Mouse (Mus musculus): ENCODE measurements around the gene Shc2. TPM values are rescaled to one million over a fixed set of nuclear protein-coding genes. Genes with fewer than 3 reads are reported as not detected.

The Shc2 gene
- polyA plus RNA-seq, 1 experiment from 2014 or later: 28.9 TPM

DNA sequence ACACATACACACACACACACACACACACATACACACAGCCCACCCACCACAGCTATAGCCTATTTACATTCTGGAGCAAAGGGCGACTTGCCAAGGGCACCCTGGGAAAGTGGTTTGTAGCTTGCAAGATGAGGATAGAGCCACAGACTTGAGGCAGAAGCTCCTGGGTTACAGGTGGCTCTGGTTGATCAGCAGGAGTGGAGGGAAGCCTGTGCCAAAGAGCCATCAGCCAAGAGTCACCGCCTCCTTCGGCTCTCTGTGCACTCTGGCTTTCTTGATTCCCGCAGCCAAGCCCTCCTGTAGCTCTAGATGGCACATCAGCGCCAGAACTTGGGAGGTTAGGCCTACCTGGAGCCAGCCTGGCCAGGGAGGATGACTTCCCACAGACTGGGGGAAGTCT lies 26.4 kb downstream of the Shc2 start:
- H3K27ac ChIP-seq (replicated peaks): no peak overlapping the region
- no peaks in the 10 kb centered on the region for H3K9me3 ChIP-seq (replicated peaks)
- ATAC-seq (ENCODE audit: low FRiP score): no peak
- H3K4me2 ChIP-seq: no peak overlapping the region
- H3K9ac ChIP-seq (replicated peaks): no peak overlapping the region
- H3K27me3 ChIP-seq (replicated peaks): peaks cover 19% of the 10 kb centered on the region
- no peaks in the 10 kb centered on the region for H3K36me3 ChIP-seq
- H3K4me1 ChIP-seq: peaks cover 35% of the 10 kb centered on the region
- H3K4me3 ChIP-seq (replicated peaks): no peak overlapping the region
- 19% methylated on average over 5 of the region's 5 CpGs for WGBS

DNA sequence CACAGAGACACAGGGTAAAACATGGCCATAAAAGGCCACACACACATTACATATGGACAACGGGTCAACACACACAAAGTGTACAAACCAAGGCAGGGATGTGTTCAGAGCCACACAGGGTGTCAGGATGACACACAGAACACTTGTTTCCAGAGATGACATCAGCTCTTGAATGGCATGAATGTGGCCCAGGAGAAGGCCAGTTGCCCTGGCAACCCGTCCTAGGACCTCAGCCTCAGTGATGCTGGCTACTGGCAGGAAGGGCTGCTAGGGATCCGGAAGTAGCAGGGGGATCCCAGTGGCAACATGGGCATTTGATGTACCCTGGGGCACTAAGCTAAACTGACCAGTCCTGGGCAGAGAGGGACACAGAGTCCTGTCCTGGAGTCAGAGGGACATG lies 28.4 kb downstream of the Shc2 start:
- H3K9ac ChIP-seq (replicated peaks): no peak overlapping the region
- no peak for ATAC-seq (ENCODE audit: low FRiP score)
- H3K4me3 ChIP-seq (replicated peaks): no peak overlapping the region
- no peak overlapping the region for H3K4me2 ChIP-seq
- H3K36me3 ChIP-seq: no peaks in the 10 kb centered on the region
- H3K9me3 ChIP-seq (replicated peaks): no peaks in the 10 kb centered on the region
- WGBS: 80% methylated on average over 3 of the region's 3 CpGs
- H3K27ac ChIP-seq (replicated peaks): no peak overlapping the region
- peaks cover 19% of the 10 kb centered on the region for H3K27me3 ChIP-seq (replicated peaks)
- H3K4me1 ChIP-seq: peaks cover 34% of the 10 kb centered on the region

DNA sequence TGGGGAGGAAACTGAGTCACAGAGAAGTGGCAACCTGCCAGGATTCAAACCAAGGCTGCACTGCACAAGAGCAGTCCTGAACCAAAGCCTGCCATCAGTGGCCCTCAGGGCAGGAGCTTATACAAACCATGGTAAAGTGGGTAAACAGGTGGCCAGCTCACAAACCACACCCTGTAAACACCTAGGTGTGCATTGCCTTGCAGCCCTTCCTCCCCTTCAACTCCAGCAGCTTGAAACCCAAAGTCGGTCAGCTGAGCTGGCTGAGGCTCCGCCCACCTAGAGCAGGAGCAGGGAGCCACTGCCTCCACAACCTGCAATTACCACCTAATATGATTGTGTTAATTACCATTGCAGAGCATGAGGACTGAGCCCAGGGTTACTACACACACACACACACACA lies 29.8 kb downstream of the Shc2 start:
- Histone ChIP-seq H3K4me3 (replicated peaks) (no peak overlapping the region), H3K27ac (replicated peaks) (no peak overlapping the region), H3K27me3 (replicated peaks) (peaks cover 11% of the 10 kb centered on the region), H3K4me1 (peaks cover 22% of the 10 kb centered on the region), H3K4me2 (no peak overlapping the region), H3K9ac (replicated peaks) (no peak overlapping the region), H3K9me3 (replicated peaks) (no peaks in the 10 kb centered on the region), H3K36me3 (no peaks in the 10 kb centered on the region)
- 33% methylated on average over 2 of the region's 2 CpGs for WGBS
- ATAC-seq (ENCODE audit: low FRiP score): no peak

DNA sequence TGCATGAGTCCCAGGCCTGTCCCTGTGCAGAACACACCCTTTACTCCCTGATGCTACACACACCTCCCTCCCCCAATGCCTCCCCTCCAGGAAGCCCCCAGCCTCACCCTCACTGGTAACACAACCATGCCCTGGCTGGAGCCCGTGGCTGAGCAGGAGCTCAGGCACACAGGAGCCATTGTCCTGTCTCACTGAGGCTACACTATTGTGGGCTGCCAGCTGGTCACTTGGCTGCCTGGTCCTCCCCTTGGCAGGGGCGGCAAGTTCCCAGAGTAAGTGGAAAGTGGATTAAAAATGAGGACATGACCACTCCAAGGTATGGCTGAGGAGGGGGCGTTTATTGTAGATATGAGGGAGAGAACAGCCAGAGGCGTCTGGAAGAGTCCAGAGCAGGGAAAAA lies 31.2 kb downstream of the Shc2 start:
- Histone ChIP-seq H3K4me2 (no peak overlapping the region), H3K27me3 (replicated peaks) (no peaks in the 10 kb centered on the region; the same call in 1 of the 2 replicates), H3K4me1 (peaks cover 9% of the 10 kb centered on the region; the same call in 1 of the 2 replicates), H3K4me3 (replicated peaks) (no peak overlapping the region), H3K9me3 (replicated peaks) (no peaks in the 10 kb centered on the region), H3K36me3 (no peaks in the 10 kb centered on the region), H3K27ac (replicated peaks) (no peak overlapping the region), H3K9ac (replicated peaks) (no peak overlapping the region)
- 0 out of 2 replicates have a peak, but pooled peaks have one; percentile 33 for ATAC-seq (ENCODE audit: low FRiP score)
- WGBS: 70% methylated on average over 4 of the region's 4 CpGs

DNA sequence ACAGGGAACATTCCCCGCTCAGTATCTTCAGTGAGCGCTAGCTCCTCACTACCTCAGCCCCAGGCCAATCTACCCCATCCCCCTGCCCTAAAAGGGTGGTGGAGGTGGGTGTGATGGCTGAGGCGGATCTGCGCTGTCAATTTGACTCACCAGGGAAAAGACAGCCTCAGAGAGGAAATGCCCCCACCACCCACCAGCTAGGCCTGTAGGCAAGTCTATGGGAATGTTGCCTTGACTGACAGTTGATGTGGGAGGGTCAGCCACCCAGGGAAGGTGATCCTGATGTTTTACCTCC lies 39.8 kb downstream of the Shc2 start:
- ATAC-seq (ENCODE audit: low FRiP score): no peak
- Histone ChIP-seq H3K4me2 (no peak overlapping the region), H3K4me1 (0 out of 2 replicates have a peak, but pooled peaks cover 2% of the 10 kb centered on the region), H3K27ac (replicated peaks) (no peak overlapping the region), H3K9ac (replicated peaks) (no peak overlapping the region), H3K36me3 (no peaks in the 10 kb centered on the region), H3K4me3 (replicated peaks) (no peak overlapping the region), H3K9me3 (replicated peaks) (no peaks in the 10 kb centered on the region), H3K27me3 (replicated peaks) (peaks cover 21% of the 10 kb centered on the region; the same call in 1 of the 2 replicates)
- WGBS: 72% methylated on average over 4 of the region's 4 CpGs

DNA sequence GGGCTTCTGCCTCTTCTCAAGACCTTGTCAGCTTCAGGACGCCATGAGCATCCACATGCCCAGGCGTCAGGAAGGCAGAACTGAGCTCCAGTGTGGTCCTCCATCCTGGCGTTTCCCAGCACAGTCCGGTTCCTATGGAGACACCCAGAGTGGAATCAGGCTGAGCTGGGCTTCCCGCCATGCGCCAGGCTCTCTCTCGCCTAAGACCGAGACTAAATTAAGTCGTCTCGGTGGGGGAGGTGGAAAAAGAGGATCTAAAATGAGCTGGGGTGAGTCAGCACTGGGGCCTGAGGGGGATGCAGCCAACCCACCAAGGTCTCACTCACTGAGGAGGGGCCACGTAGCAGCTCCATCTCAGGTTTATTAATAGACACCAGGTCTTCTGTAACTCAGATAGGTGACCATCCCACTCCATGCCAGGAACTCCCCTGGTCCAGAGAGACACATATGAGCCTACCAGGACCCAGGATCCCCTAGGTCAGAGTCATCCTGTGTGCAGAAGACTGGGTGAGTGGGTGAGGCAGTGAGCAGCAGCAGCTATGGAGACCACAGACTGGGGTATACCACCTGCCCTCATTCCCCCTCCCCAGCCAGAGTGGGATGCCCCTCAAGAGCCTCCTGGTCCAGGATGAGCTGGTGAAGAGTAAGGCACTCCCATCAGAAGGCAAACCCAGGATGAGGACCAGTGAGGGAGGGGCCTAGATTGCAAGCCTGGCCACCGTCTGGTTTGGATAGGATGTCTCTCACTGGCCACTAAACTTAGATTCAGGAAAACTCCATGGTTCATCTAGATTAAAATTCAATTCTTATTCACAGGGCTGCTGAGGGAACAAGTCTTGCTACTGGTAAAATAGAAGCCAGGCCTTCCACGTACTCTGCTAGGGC lies 40.4 kb downstream of the Shc2 start:
- Histone ChIP-seq H3K27me3 (replicated peaks) (peaks cover 21% of the 10 kb centered on the region; the same call in 1 of the 2 replicates), H3K27ac (replicated peaks) (no peak overlapping the region), H3K9me3 (replicated peaks) (no peaks in the 10 kb centered on the region), H3K36me3 (no peaks in the 10 kb centered on the region), H3K4me3 (replicated peaks) (no peak overlapping the region), H3K4me1 (0 out of 2 replicates have a peak, but pooled peaks cover 2% of the 10 kb centered on the region), H3K9ac (replicated peaks) (no peak overlapping the region), H3K4me2 (no peak overlapping the region)
- 40% methylated on average over 13 of the region's 13 CpGs for WGBS
- ATAC-seq (ENCODE audit: low FRiP score): no peak

DNA sequence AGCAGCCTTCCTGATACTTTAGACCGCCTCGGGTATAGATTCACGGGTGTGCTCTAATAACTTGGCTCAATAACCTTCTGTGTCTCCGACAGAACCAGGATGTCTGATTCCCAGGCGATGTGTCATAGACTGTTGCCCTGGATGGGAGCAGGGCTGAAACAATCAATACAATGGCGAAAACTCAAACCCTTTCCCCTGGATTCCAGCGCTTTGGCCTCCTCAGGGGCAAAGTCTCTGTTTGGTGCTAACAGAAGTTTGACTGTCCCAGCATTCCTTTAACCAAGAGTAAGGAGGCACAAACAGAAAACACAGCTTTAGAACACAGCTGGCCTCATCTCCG lies 42.2 kb downstream of the Shc2 start:
- no peak overlapping the region for H3K27ac ChIP-seq (replicated peaks)
- no peak overlapping the region for H3K9ac ChIP-seq (replicated peaks)
- H3K4me1 ChIP-seq: 0 out of 2 replicates have a peak, but pooled peaks cover 2% of the 10 kb centered on the region
- no peaks in the 10 kb centered on the region for H3K9me3 ChIP-seq (replicated peaks)
- peak; percentile 52 for ATAC-seq (ENCODE audit: low FRiP score)
- no peaks in the 10 kb centered on the region for H3K36me3 ChIP-seq
- 62% methylated on average over 8 of the region's 8 CpGs for WGBS
- H3K27me3 ChIP-seq (replicated peaks): peaks cover 21% of the 10 kb centered on the region; the same call in 1 of the 2 replicates
- peak overlapping the region; percentile 44; the same call in 1 of the 2 replicates for H3K4me2 ChIP-seq
- no peak overlapping the region for H3K4me3 ChIP-seq (replicated peaks)

DNA sequence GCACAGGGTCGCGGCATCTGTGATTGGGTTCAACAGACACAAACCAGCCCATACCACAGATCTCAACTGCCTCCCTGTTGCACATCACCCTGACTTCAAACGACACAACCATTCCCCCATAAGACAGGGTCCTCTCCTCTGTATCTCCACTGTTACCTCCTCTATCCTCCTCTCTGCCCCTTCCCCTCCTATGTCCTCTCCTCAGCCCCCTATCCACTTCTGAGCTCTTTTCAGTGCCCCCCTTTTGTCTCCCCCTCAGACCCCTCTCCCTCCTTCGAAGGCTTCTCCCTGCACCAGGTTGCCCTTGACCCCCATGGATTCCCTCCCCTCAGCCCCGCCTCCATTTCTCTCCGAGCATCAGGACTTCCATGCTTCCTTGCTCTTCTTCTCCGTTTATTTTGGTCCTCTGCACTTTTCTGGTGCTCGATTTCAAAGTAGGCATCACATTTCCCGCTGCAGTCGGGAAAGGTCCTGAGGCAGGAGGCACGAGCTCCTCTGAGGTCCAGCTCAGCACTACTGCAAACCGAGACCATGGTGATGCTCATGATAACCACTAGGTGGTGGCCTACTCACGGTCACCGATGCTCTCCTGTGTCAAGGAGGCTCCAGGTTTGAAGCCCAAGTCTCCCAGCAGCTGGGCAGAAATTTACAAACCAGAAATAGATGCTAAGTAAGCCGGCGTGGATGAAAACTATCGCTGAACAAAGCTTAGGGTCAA lies 42.7 kb downstream of the Shc2 start:
- no peak overlapping the region for H3K4me3 ChIP-seq (replicated peaks)
- H3K27ac ChIP-seq (replicated peaks): no peak overlapping the region
- no peak overlapping the region for H3K9ac ChIP-seq (replicated peaks)
- 23% methylated on average over 17 of the region's 17 CpGs for WGBS
- peaks cover 21% of the 10 kb centered on the region; the same call in 1 of the 2 replicates for H3K27me3 ChIP-seq (replicated peaks)
- H3K36me3 ChIP-seq: no peaks in the 10 kb centered on the region
- H3K4me2 ChIP-seq: peak overlapping the region; percentile 44
- H3K9me3 ChIP-seq (replicated peaks): no peaks in the 10 kb centered on the region
- peak; percentile 90 for ATAC-seq (ENCODE audit: low FRiP score)
- H3K4me1 ChIP-seq: 0 out of 2 replicates have a peak, but pooled peaks cover 2% of the 10 kb centered on the region

DNA sequence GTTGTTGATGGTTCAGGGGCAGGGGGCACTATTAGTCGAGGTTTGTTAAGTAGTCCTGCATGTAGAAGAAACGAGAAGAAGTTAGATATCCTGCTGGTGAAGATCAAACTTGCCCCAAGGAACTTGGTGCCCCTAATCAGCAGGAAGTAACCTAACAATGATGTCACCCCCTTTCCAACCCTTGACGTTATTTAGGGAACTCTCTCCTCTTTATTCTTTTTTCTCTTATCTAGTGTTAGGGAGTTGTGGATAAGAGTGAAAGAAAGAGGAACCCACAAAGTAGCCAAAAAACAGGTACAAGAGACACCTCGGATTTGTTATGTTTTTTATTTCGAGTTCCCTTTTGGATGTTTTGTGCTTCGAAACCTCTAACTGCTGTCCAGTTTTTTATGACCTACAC lies 43.6 kb downstream of the Shc2 start:
- Histone ChIP-seq H3K4me1 (0 out of 2 replicates have a peak, but pooled peaks cover 2% of the 10 kb centered on the region), H3K9ac (replicated peaks) (no peak overlapping the region), H3K4me2 (no peak overlapping the region), H3K4me3 (replicated peaks) (no peak overlapping the region), H3K27me3 (replicated peaks) (peaks cover 21% of the 10 kb centered on the region; the same call in 1 of the 2 replicates), H3K27ac (replicated peaks) (no peak overlapping the region), H3K9me3 (replicated peaks) (no peaks in the 10 kb centered on the region), H3K36me3 (no peaks in the 10 kb centered on the region)
- 67% methylated on average over 6 of the region's 6 CpGs for WGBS
- ATAC-seq (ENCODE audit: low FRiP score): no peak

DNA sequence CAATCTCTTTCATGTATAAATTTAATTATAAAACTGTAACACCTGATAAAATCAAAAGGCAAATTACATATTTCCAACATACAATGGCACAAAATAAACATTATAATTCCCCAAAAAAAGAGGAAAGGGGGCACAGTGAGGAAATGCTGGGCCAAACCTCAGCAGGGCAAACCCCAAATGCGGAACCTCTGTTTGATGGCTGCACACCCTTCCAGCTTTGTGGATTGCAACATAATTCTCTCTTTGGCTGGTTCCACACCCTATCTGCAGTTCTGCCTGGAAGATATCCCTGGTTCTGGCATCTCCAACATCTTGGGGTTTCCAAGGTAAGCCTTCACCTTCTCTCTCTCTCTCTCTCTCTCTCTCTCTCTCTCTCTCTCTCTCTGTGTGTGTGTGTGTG lies 47.0 kb downstream of the Shc2 start:
- Histone ChIP-seq H3K36me3 (no peaks in the 10 kb centered on the region), H3K4me3 (replicated peaks) (no peak overlapping the region), H3K4me2 (no peak overlapping the region), H3K9ac (replicated peaks) (no peak overlapping the region), H3K9me3 (replicated peaks) (no peaks in the 10 kb centered on the region), H3K27ac (replicated peaks) (no peak overlapping the region), H3K4me1 (0 out of 2 replicates have a peak, but pooled peaks cover 2% of the 10 kb centered on the region), H3K27me3 (replicated peaks) (peaks cover 16% of the 10 kb centered on the region; the same call in 1 of the 2 replicates)
- ATAC-seq (ENCODE audit: low FRiP score): no peak
- 100% methylated on average over 1 of the region's 1 CpGs for WGBS

DNA sequence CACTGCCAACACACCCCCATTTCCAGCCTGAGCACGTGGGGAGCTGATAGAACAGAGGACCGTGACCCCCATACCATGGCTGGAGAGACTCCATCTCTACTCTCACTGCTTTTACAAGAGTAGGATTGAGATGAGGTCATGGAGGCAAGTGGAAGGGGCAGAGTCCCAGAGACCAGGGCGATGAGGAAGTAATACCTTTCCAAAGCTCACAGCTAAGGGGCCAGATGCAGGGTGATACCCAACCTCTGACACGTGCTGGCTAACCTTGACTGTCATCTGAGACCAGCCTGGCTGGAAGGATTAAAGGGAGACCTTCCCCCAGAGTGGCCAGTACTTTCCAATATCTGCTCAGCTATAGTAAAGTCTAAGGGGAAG lies 50.0 kb downstream of the Shc2 start:
- Histone ChIP-seq H3K4me3 (replicated peaks) (no peak overlapping the region), H3K27me3 (replicated peaks) (no peaks in the 10 kb centered on the region; the same call in 1 of the 2 replicates), H3K27ac (replicated peaks) (no peak overlapping the region), H3K9me3 (replicated peaks) (no peaks in the 10 kb centered on the region), H3K4me1 (no peaks in the 10 kb centered on the region), H3K36me3 (no peaks in the 10 kb centered on the region), H3K4me2 (no peak overlapping the region), H3K9ac (replicated peaks) (no peak overlapping the region)
- ATAC-seq (ENCODE audit: low FRiP score): no peak
- 66% methylated on average over 4 of the region's 4 CpGs for WGBS
